Mouse (Mus musculus) embryo, embryonic 10 days (tissue): Measurements from ENCODE around the gene Piga.

Experiments
- DNase-seq: peaks from one replicate; pipeline ENCODE4 v3.0.0-alpha.2; 2015; ENCODE audit warnings: low spot score

Gene Piga

GRCm38 (mm10) chrX:164419471-164419939, at the start of gene Piga:
Gene Piga (plus strand): TSS chrX:164419787.
- DNase-seq = peak; percentile 91

- no peak for DNase-seq
These were observed 49.0 kb upstream of the Piga start for GRCm38 (mm10) chrX:164370576-164370975.

GRCm38 (mm10) chrX:164373081-164373480, 46.5 kb upstream of the Piga start, which contains the start of gene Vegfd:
Gene Vegfd (plus strand): TSS chrX:164373378.
- peak; percentile 44 for DNase-seq

GRCm38 (mm10) chrX:164374586-164374985, 45.0 kb upstream of the Piga start:
- no peak for DNase-seq

- DNase-seq = no peak
These were observed 39.9 kb upstream of the Piga start for GRCm38 (mm10) chrX:164379721-164380120.

GRCm38 (mm10) chrX:164381618-164382408, 37.8 kb upstream of the Piga start:
- DNase-seq = peak; percentile 84

- DNase-seq = no peak
These were observed 25.5 kb upstream of the Piga start for GRCm38 (mm10) chrX:164394091-164394490.

GRCm38 (mm10) chrX:164398456-164398855, 21.1 kb upstream of the Piga start:
- peak; percentile 11 for DNase-seq

- DNase-seq = no peak
These were observed 14.4 kb upstream of the Piga start for GRCm38 (mm10) chrX:164405080-164405649.

GRCm38 (mm10) chrX:164406133-164407022, 13.2 kb upstream of the Piga start:
- no peak for DNase-seq

GRCm38 (mm10) chrX:164408301-164408927, 11.2 kb upstream of the Piga start:
- no peak for DNase-seq

GRCm38 (mm10) chrX:164410562-164410961, 9.0 kb upstream of the Piga start:
- DNase-seq = no peak

GRCm38 (mm10) chrX:164416803-164417202, 2.8 kb upstream of the Piga start:
- no peak for DNase-seq

GRCm38 (mm10) chrX:164418008-164418407, 1.6 kb upstream of the Piga start:
- no peak for DNase-seq

- DNase-seq = no peak
These were observed 368 bp downstream of the Piga start for GRCm38 (mm10) chrX:164419955-164420354.

- DNase-seq = no peak
These were observed 931 bp downstream of the Piga start for GRCm38 (mm10) chrX:164420518-164420917.

GRCm38 (mm10) chrX:164424821-164425220, 5.2 kb downstream of the Piga start:
- DNase-seq = no peak

GRCm38 (mm10) chrX:164427295-164427694, 7.7 kb downstream of the Piga start:
- no peak for DNase-seq

GRCm38 (mm10) chrX:164428224-164428623, 8.6 kb downstream of the Piga start:
- no peak for DNase-seq

- DNase-seq = no peak
These were observed 11.0 kb downstream of the Piga start for GRCm38 (mm10) chrX:164430621-164431020.

GRCm38 (mm10) chrX:164431133-164431532, 11.5 kb downstream of the Piga start:
- no peak for DNase-seq

GRCm38 (mm10) chrX:164431541-164431940, 12.0 kb downstream of the Piga start:
- no peak for DNase-seq
